In the genomic region with DNA sequence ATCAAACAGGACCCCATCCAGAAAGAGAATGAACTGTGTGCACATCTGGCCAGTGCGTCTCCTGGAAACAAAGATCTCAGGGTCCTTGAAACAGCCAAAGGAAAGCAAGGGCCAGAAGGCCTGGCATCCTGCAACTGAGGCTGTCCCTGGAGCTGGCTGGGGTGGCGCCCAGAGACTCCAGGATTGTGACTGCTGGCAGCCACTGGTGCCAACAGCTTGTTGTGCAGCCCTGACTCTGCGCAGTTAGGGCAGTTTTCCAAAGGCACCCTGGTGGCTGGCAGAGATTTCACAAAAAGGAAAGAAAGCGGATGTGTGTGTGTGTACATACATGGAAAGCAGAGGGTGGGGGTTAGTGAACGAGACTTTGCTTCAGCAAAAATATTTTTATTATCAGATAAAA, we compare ENCODE assay signal across 9 mouse cellular contexts. TPM values are rescaled to one million over a fixed set of nuclear protein-coding genes. Genes with fewer than 3 reads are reported as not detected.
A peak's percentile ranks its signal among the peaks of the same experiment; 100 is the strongest.
DNase-seq lines count a peak whose midpoint lies in the region; ATAC-seq lines count a peak whose summit lies in the region.
"Had no signal": no experiment of that assay in that cellular context is flagged by ENCODE, and none has a peak within 500 bp of the region (broad histone marks: within the 10 kb centered on the region; RNA-seq: fewer than 3 reads in every experiment).

No protein-coding gene starts in this region.

- DNase-seq in ovary, adult 18-20 months (ENCODE audit: low spot score): peak; percentile 49
- DNase-seq in ovary, postnatal 10 days (ENCODE audit: low spot score): no peak
- DNase-seq in frontal cortex, adult 2 months (ENCODE audit: extremely low spot score in 1 of 2, low spot score in 1 of 2): peak; percentile 34 to 75
- DNase-seq in heart, postnatal 4 days: peak; percentile 63
- peak; percentile 68 for DNase-seq in lung, postnatal 10 days
- DNase-seq in embryo, embryonic 9.5 days (ENCODE audit: extremely low spot score): no peak
- DNase-seq in kidney, adult 9 months: no peak

- no peak for ATAC-seq in inflammation-experienced regulatory T-cells, adult 6 months

RNA-seq across cellular contexts. Expression of gene Shq1, which starts 10.6 kb away (rescaled TPM):
- 3.4 and 3.5 TPM in 2 replicates for polyA plus RNA-seq in frontal cortex, adult 2 months (2012; rRNA removed)
- 1 to 10 TPM; 5.3 to 5.4 TPM for total RNA-seq in heart, postnatal 4 days (2021)
- polyA plus RNA-seq in inflammation-experienced regulatory T-cells, adult 6 months (2017; shearing (Covaris generic)): 1 to 10 TPM; 6.7 to 8.2 (median 7.8) TPM

RNA-seq across cellular contexts. Expression of gene Gxylt2, which starts 44.1 kb away (rescaled TPM):
- 1.6 TPM in 2 replicates for polyA plus RNA-seq in frontal cortex, adult 2 months (2012; rRNA removed)
- total RNA-seq in heart, postnatal 4 days (2021): 1 to 10 TPM; 9.2 to 9.6 TPM
- polyA plus RNA-seq in inflammation-experienced regulatory T-cells, adult 6 months (2017; shearing (Covaris generic)): under 1 TPM in 1 of 3 experiments, not detected in 2; 0.04 TPM
- total RNA-seq: MEL had no signal

Comparison
In these comparisons a context has a peak if more than half of its experiments do, and no peak if none do; other contexts are left out.
1. DNase-seq: peak in ovary, adult 18-20 months (single experiment), frontal cortex, adult 2 months (2 of 2), heart, postnatal 4 days (single experiment) and lung, postnatal 10 days (single experiment); none in ovary, postnatal 10 days (single experiment), embryo, embryonic 9.5 days (single experiment) and kidney, adult 9 months (single experiment).